Mouse (Mus musculus) kidney, postnatal 10 days (tissue): ENCODE measurements at regions not wholly inside any gene's neighbourhood (a gene's known extent, or its start where the extent isn't known, plus 50 kb on each side); places are given as distances from the start of the nearest gene placed in this dataset.

Experiments used
- DNase-seq: peaks from one replicate; pipeline ENCODE4 v3.0.0; 2021; ENCODE audit warnings: mixed read lengths

DNA sequence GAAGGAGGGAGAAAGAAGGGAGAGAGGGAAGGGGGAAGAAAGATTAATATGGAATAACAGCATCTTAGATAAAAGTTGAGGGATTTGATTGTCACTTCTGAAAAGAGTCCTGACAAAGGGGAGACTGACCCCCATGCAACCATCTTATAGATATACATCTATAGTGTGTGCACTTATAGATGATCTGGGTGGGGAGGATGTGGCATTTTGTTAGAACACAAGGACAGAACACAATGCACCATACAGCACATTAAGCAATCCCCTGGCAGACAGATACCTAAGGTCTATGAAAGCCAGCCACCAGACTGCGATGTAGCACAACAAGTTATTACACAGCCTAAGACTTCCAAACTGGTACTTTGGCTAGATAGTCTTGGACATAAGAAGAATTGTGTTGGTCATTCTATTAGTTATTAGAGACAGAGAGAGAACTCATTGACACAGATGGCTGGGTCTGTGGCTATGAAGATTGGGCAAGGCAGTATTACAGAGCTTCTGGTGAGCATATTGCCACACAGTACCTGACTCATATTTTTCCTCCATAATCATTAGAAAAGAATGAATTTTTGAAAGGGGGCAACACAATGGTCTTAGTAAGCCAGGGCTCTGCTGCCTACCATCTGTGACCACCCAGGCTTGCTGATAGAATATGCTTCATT, 126.3 kb upstream of the Itgb1 start:
- no peak for DNase-seq

DNA sequence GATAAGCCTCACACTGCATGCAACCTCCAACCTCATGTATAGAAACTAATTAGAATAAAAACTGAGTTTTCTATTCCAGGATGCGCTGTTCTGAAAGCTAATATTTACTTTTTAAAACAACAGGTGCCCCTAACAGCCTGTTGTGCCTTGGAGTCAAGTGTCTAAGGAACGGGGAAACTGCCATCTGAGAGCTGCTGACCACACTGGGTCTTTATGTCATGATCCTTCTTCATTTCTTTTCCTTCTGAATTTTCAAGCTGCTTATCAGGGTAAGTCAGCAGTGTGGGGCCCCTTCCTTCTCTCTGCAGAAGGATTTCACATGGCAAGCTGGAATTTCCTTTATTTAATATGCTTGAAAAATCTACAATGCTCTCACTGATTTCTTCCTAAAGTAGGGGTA, 125.0 kb upstream of the Itgb1 start:
- DNase-seq, result no peak

DNA sequence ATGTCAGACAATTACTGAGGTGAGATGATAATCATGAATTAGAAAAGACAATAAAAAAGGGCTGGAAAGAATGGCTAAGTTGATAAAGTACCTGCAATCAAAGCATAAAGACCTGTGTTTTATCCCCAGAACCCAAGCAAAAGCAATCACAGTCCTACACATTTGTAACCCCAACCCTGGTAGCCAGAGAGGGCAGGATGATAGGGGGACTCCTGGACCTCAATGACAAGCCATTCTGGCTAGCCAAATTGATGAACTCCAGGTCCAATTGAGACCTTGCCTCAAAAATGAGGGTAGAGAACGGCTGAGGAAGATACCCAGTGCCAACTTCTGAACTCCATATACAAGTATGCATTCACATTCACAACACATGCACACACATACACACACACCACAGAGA, 124.4 kb upstream of the Itgb1 start:
- DNase-seq, result no peak

DNA sequence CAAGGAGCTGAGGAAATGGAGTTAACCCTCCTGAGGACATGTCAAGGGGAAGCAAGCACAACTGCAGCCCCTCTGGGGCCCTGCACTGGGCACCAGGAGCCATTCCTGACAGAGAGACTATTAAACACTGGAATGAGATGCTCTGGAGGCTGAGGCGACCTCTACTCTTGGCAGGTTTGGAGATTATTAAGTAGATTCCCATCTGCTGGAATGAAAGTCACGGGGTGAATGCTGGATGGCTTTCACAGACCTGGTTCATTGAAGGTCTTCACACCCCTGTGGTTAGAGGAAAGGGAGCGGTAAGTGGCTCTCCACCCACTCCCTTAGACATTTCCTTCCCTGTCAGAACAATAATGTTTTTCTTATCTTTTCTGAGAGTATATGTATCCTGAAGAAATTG, 122.8 kb upstream of the Itgb1 start:
- peak; percentile 13 for DNase-seq

DNA sequence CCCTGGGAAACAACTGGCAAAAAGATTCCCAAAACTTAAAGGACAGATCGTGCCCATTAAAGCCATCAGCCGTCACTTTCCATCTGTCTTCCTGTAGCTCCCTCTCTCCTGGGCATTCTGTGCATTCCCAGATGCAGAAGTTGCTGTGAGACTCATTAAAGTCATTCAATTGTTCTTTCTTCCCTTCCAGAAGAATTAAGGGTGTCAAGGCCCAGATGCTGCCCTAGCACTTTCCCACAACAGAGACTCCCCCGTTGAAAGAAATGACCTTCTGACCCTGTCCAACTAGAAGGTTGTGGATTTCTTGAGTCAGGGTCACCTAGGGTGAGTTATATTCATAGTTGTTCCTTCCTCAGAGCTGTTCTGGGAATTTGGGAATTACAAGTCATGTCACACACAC, 121.7 kb upstream of the Itgb1 start:
- DNase-seq, result no peak

DNA sequence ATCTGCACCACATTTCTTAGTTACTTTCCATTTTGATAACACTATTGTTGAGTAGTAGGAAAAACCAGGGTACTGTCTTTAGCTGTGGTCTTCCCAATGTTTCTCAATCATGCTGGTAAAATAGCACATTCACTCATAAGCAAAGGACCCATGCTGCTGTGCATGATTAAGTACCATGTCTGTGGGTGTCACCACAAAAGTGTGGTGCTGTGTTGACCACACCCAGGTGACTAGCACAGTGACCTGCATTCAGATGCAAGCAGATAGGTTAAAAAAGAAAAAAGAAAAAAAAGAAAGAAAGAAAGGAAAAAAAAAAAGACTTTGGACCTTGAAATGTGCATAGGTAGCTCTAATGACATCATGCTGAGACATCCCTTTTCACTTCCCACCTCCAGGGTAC, 113.2 kb upstream of the Itgb1 start:
- no peak for DNase-seq

DNA sequence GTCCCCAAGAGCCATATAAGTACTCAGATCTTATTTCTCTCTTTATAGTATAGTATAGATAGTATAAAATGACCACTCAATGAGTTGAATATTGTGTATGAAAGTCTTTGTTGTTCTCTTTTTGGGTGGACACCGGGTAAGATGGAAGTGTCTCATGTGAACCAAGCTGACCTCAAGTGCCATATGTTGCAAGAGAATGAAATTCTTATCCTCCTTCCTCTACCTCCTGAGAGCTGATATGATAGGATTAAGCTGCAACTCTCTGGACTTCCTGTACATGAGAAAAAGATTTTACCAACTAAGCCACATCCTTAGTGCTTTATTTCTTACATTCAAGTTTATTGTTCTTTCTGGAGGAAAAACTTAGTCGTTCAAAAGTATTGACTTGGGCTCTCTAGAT, 91.3 kb upstream of the Itgb1 start:
- no peak for DNase-seq

DNA sequence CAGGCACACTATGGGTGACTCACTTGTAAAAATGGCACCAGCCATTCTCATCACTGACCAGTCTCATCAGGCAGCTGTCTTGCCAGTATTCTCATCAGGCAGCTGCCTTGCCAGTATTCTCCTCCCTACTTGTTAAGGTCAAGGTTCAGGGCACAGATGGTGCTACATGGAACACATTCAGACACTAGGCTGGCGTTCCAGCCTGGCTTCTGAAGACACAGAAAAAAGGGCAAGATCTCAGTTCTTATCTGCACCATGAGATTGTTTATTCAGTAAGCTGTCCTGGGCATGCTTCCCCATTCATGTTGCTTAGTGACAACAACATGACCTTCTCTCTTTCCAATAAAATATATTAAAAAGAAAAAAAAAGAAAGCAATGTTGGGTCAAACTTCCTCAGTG, 90.7 kb upstream of the Itgb1 start:
- DNase-seq, result peak; percentile 26

DNA sequence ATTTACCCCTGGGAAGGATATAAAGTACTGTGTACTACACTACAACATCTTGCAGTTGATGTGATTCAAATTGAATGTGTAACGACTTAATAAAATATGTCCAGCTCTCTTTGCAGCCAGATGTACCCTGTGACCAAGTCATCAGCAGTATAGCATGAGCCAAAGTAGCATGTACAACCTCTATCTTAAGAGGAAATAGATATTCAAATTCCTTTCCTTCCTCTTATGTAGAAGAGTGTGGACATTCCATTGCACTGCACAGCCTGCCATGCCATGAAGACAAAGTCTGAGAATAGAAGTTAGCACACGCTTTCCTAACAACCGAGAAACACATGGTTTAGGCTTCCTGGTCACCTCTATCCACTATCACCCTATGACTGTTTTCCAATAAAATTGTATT, 79.9 kb upstream of the Itgb1 start:
- no peak for DNase-seq

DNA sequence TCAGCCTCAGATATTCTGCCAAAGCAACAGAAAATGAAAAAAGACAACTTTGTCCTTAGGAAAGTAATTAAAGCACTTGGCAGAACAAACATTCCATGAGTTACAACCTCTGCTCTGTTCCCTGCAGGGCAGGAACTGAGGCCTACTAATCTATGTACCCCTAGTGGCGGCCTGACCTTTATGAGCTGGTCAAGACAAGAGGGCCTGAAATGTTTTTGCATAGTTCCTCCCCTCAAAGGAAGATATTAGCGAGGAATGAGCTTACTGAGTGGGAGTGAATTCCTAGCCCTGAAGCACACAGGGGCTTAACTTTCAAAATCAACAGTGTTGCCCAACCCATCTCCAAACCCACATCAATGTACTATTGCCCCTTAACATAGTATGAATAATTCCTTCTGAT, 76.6 kb upstream of the Itgb1 start:
- peak; percentile 10 for DNase-seq

DNA sequence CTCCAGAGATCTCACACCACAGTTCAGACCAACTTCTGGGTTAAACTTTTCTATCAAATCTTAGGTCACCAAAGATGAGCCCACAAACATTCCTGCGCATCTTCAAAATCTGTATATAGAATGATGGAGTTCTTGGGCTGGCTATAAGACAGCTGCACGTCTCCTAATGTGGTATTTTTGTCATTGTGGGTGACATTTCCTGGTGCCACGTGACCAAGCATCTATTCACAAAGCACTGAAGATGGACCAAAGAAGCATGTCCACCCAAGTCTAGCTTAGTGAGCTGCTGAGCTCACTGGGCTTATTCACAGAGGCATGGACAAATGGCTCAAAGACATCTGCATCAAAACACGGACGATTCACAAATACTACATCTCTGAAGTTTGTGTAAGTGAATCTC, 72.8 kb upstream of the Itgb1 start:
- DNase-seq, result no peak

DNA sequence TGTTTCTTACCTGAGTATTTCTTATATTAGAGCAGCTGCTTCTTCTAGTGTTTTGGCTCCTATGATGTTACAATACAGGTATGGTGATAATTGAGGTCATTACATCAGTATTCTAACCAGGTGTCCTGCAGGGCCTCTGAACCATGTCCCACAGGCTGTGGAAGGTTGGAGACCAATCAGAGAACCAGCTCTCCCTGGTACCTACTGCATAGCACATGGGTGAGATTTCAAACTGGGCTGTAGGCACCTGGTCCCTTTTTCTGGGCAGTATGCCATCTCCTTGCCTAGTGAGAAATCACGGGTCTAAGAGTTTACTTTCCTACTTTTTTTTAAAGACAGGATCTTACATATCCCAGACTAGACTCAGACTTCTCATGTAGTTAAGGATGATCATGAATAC, 67.6 kb upstream of the Itgb1 start:
- no peak for DNase-seq

DNA sequence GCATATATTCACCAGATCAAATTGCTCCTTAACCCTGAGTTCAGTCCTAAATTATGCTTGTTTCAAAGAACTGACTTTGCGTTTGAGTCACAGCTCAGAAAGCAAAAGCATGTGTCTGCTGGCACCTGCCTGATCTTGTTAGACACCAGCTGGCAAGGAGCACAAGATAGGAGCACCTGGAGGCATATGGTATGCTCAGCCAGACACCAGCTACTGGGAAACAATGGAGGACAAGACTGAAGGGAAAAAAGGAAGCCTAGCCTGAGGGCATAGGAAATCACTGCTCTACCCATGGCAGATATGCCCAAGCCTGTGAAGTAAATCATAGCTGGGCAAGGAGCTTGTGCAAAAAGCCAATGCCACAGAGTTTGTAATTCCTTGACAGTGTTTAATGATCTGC, 66.4 kb upstream of the Itgb1 start:
- DNase-seq, result no peak
